Mouse (Mus musculus) heart, postnatal 0 days (tissue): ENCODE measurements at regions not wholly inside any gene's neighbourhood (a gene's known extent, or its start where the extent isn't known, plus 50 kb on each side); places are given as distances from the start of the nearest gene placed in this dataset.

Experiments
- ATAC-seq: fragments of 200-750 bp; cut with Nextera tagmentation; 2 replicates; pipeline ENCODE4 v1.8.0; 2017; ENCODE audit warnings: low read depth, moderate number of reproducible peaks, moderate library complexity; ENCODE audit not compliant: insufficient read depth
- DNase-seq: peaks from one replicate; pipeline ENCODE4 v3.0.0-alpha.2; 2016; ENCODE audit warnings: low spot score
- H3K27ac ChIP-seq: fragments of 300-500 bp; sonication (generic); 2 replicates; pipeline ENCODE4 v1.5.1; 2014; ENCODE audit warnings: low read depth, mild to moderate bottlenecking
- H3K27me3 ChIP-seq: fragments of 300-500 bp; sonication (generic); 2 replicates; pipeline ENCODE4 v1.6.1; 2014; ENCODE audit warnings: low read length, mixed read lengths; ENCODE audit not compliant: control insufficient read depth, insufficient read depth
- H3K36me3 ChIP-seq: fragments of 300-500 bp; sonication (generic); replicated peaks from 2 replicates; pipeline ENCODE4 v1.6.1; 2014; ENCODE audit warnings: low read length, mixed read lengths; ENCODE audit not compliant: control insufficient read depth, insufficient read depth
- H3K4me1 ChIP-seq: fragments of 300-500 bp; sonication (generic); 2 replicates; pipeline ENCODE4 v1.6.1; 2014; ENCODE audit warnings: antibody characterized with exemption; ENCODE audit not compliant: control insufficient read depth, insufficient read depth
- H3K4me2 ChIP-seq: fragments of 300-500 bp; sonication (generic); 2 replicates; pipeline ENCODE4 v1.6.1; 2014; ENCODE audit warnings: low read depth, mild to moderate bottlenecking, low read length, moderate library complexity
- H3K4me3 ChIP-seq: fragments of 300-500 bp; sonication (generic); 2 replicates; pipeline ENCODE4 v1.5.1; 2014; ENCODE audit warnings: low read depth, low read length
- H3K9ac ChIP-seq: fragments of 300-500 bp; sonication (generic); replicated peaks from 2 replicates; pipeline ENCODE4 v1.6.1; 2014; ENCODE audit warnings: low read depth, low read length, mixed read lengths
- H3K9me3 ChIP-seq: fragments of 300-500 bp; sonication (generic); replicated peaks from 2 replicates; pipeline ENCODE4 v1.6.1; 2016; ENCODE audit warnings: low read length; ENCODE audit not compliant: control insufficient read depth
- CTCF ChIP-seq: IDR thresholded peaks from 2 replicates; pipeline ENCODE4 v1.5.1; 2016; ENCODE audit warnings: antibody characterized with exemption, control low read depth, low read depth
- EP300 ChIP-seq: IDR thresholded peaks from 2 replicates; pipeline ENCODE4 v1.6.1; 2016; ENCODE audit warnings: antibody characterized with exemption, low read depth
- WGBS: fragments of 180-500 bp; shearing (Covaris S2); extraction: QIAGEN DNeasy Blood & Tissue Kit; methylation state at CpG from one replicate; pipeline ENCODE4 v1.1.7; 2014; 5-methylcytosine and 5-hydroxymethylcytosine counted together

DNA sequence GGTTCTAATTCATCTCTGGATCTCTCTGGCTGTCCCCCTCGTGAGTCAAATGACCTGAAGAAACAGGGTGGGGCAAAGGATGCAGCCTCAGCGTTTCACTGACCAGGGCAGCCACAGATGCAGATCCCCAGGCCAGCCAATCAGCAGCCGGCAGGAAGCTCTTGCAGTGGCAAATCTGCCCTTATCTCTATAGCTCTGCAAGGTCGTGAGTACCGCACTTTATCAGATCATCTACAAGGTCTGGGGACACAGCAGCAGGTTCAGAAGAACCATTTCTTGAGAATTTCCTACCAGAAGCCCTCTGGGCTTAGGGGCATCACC, 232.9 kb downstream of the Bcl11b start:
- Histone ChIP-seq H3K4me1 (no peaks in the 10 kb centered on the region), H3K4me3 (no peak overlapping the region), H3K27me3 (no peaks in the 10 kb centered on the region), H3K36me3 (no peaks in the 10 kb centered on the region), H3K27ac (no peak overlapping the region), H3K9me3 (no peaks in the 10 kb centered on the region), H3K9ac (no peak overlapping the region), H3K4me2 (no peak overlapping the region)
- TF ChIP-seq CTCF, result no peak
- no peak for TF ChIP-seq EP300
- DNase-seq (no peak), ATAC-seq (no peak)
- 11% methylated on average over 5 of the region's 5 CpGs for WGBS

DNA sequence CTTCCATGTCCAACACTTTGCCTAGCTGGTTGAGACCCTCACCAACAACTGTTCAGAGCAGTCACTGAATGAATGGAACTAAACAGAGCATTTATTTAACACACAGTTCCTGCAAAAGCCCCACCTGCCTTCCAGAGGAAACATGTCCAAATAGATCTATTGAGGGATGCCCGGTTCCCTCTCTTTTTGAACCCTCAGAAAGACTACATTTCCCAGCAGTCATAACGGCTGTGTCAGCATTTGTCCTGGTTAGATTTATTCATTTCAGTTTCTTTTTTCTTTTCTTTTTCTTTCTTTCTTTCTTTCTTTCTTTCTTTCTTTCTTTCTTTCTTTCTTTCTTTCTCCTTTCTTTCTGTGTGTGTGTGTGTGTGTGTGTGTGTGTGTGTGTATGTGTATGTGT, 232.1 kb downstream of the Bcl11b start:
- no peaks in the 10 kb centered on the region for H3K36me3 ChIP-seq
- no peaks in the 10 kb centered on the region for H3K4me1 ChIP-seq
- H3K9ac ChIP-seq, result no peak overlapping the region
- no peaks in the 10 kb centered on the region for H3K9me3 ChIP-seq
- no peak for DNase-seq
- no peak overlapping the region for H3K4me3 ChIP-seq
- H3K4me2 ChIP-seq, result no peak overlapping the region
- no peak for ATAC-seq
- no peak overlapping the region for H3K27ac ChIP-seq
- WGBS, result 72% methylated on average over 2 of the region's 2 CpGs
- H3K27me3 ChIP-seq, result no peaks in the 10 kb centered on the region
- TF ChIP-seq CTCF (no peak), EP300 (no peak)

DNA sequence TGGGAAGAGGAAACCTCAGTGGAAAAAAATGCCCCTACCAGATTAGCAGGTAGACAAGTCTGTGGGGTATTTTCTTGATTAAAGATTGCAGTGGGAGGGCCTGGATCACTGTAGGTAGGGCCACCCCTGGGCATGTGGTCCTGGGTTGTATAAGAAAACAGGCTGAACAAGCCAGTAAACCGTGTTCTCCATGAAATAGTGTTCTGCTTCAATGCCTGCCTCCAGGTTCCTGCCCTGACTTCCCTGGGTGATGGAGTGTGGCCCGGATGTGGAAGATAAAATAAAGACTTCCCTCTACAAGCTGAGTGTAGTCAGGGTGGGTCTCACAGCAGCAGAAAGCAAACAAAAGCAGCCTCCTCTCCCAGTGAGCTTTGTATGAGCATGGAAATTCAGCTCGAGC, 231.6 kb downstream of the Bcl11b start:
- no peaks in the 10 kb centered on the region for H3K27me3 ChIP-seq
- H3K4me1 ChIP-seq, result no peaks in the 10 kb centered on the region
- H3K36me3 ChIP-seq, result no peaks in the 10 kb centered on the region
- no peak overlapping the region for H3K4me2 ChIP-seq
- TF ChIP-seq EP300 (no peak), CTCF (no peak)
- DNase-seq, result no peak
- no peak for ATAC-seq
- H3K9me3 ChIP-seq, result no peaks in the 10 kb centered on the region
- no peak overlapping the region for H3K27ac ChIP-seq
- WGBS, result 58% methylated on average over 3 of the region's 3 CpGs
- H3K4me3 ChIP-seq, result no peak overlapping the region
- no peak overlapping the region for H3K9ac ChIP-seq

DNA sequence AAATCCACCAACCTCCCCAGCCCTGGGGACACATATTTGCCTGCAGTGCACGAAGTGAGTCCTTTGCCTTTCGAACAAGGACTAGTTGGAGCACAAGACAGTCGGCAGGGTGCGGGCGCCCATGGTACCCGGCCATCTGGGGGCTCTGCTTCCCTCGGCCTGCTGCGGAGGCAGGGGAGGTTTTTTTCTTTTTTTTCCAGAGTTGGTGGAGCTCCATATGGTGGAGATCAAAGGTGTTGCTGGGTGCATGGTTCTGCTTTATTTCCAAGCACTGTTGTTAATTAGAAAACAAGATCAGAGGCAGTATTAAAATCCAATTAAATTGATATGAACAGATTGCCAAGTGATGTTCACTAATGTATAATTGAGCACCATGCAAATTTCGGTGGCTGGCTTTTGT, 225.4 kb downstream of the Bcl11b start:
- no peaks in the 10 kb centered on the region for H3K4me1 ChIP-seq
- WGBS, result 67% methylated on average over 9 of the region's 9 CpGs
- H3K27ac ChIP-seq, result no peak overlapping the region
- no peak overlapping the region for H3K4me3 ChIP-seq
- ATAC-seq (no peak), DNase-seq (no peak)
- TF ChIP-seq EP300 (no peak), CTCF (no peak)
- no peak overlapping the region for H3K9ac ChIP-seq
- no peaks in the 10 kb centered on the region for H3K27me3 ChIP-seq
- no peak overlapping the region for H3K4me2 ChIP-seq
- no peaks in the 10 kb centered on the region for H3K9me3 ChIP-seq
- H3K36me3 ChIP-seq, result no peaks in the 10 kb centered on the region

DNA sequence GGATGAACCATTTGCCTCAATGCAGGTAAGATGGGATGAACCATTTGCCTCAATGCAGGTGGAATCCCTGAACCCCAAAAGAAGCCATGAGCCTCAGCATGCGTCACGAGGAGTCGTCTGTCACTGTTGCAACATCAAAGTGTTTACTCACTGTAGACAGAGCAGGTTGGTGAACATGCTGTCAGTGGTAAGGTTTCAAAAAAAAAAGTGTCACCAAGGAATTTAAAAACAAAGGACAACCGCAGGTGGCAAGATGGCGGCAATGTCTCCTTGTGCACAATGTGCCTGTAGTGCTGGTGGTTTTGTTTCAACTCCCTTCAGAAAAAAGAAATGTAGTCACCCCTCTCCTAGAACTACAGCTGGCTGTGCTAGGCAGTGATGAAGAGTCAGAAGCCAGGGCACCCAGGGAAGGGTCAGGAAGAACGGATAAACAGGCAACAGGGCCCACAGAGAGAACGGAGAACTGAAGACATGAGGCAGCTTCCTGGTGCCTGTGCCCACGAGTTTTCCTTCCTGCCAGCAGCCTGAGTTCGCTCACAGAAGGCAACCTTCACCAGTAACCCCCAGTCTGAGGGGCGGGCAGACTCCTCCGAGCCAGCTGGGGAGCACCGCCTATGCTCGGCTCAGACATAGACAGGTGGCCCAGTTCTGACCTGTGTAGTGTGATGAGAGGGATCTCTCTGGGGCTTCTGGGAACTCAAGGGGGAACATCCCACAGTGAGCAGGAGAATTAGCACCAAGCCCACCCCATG, 223.9 kb downstream of the Bcl11b start:
- Histone ChIP-seq H3K4me2 (no peak overlapping the region), H3K4me1 (no peaks in the 10 kb centered on the region), H3K9ac (no peak overlapping the region), H3K4me3 (no peak overlapping the region), H3K9me3 (no peaks in the 10 kb centered on the region), H3K27me3 (no peaks in the 10 kb centered on the region), H3K36me3 (no peaks in the 10 kb centered on the region), H3K27ac (no peak overlapping the region; the same call in 1 of the 2 replicates)
- WGBS, result 74% methylated on average over 13 of the region's 13 CpGs
- TF ChIP-seq CTCF (no peak), EP300 (no peak)
- ATAC-seq, result no peak
- no peak for DNase-seq

DNA sequence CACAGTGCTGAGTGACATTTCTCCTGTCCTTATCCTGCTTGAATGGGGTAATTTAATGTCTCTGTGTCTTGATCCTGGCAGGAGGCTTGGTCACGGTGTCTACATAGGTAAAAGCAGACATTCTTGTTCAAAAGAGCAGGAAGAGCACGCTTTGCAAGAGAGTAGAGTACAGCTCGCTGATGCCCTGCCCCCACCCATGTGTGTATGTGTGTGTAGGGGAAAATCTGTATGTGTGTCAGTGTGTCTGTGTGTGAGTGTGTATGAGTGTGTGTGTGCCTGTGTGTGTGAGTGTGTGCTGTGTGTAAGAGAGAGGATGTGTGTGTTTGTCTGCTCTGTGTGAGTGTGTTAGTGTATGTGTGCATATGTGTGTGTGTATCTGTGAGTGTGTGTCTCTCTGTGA, 221.3 kb downstream of the Bcl11b start:
- Histone ChIP-seq H3K27me3 (no peaks in the 10 kb centered on the region), H3K36me3 (no peaks in the 10 kb centered on the region), H3K4me2 (no peak overlapping the region), H3K9me3 (no peaks in the 10 kb centered on the region), H3K9ac (no peak overlapping the region), H3K4me1 (no peaks in the 10 kb centered on the region), H3K4me3 (no peak overlapping the region), H3K27ac (no peak overlapping the region)
- WGBS, result 84% methylated on average over 3 of the region's 3 CpGs
- no peak for DNase-seq
- ATAC-seq, result no peak
- TF ChIP-seq CTCF (no peak), EP300 (no peak)
